Mouse (Mus musculus) layer of hippocampus, postnatal 36 days (tissue): Measurements from ENCODE around the gene Gm29423. TPM values are rescaled to one million over a fixed set of nuclear protein-coding genes. Genes with fewer than 3 reads are reported as not detected.
"Not testable (repeated sequence)": the region's sequence is repeated elsewhere in the genome, so short reads cannot be mapped to it uniquely, and the experiment has no call there.

Experiments
- DNase-seq, 2 experiments: peaks; one replicate each; pipeline ENCODE4 v3.0.0; 2022
- total RNA-seq, 2 experiments: library from RNA; stranded (reverse); gene quantifications; 2 replicates each; pipeline ENCODE4 v1.2.3; 2021

Gm29423 gene
- total RNA-seq: not detected

DNA sequence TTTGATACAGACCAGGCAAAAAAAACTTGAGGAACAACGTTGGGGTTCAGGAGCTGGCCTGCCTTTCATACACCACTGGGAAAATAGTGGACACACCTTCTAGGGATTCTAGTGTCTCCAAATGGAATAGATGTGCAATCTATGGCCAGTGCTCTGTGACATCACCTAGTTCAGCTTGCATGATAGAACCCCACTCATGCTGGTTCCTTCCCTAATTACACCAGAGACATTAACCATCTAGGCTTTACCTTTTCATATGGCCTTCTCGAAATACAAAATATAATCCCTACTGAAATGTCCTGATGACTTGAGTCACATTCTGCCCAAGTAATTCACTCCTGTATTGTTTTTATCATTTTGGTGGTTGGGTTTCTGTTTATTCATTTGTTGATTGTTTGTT is at the start of gene Gm29423, which contains the start of gene Gm29644:
Gene Gm29423, minus strand, starts transcription at position 101 of the 400 bp plus-strand sequence.
Gene Gm29644, minus strand, starts transcription at position 157 of the 400 bp plus-strand sequence.
- not testable (repeated sequence) for DNase-seq

DNA sequence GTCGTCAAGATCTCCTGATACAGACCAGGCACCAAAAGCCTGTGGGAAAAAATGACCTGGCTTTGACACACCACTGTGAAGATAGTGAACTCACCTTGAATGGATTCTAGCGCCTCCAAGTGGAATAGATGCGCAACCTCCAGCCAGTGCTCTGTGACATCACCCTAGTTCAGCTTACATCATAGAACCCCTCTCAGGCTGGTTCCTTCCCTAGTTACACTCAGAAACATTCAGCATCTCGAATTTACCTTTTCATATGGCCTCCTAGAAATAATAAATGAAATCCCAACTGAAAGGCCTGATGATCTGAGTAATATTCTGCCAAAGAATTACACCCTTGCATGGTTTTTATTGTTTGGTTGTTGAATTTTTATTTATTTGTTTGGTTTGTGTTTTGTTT is 29.5 kb downstream of the Gm29423 start, which contains the start of gene Gm21118:
Gene Gm21118, minus strand, starts transcription at position 101 of the 400 bp plus-strand sequence.
- DNase-seq: not testable (repeated sequence)

Other genes starting within 250 kb of the Gm29423 start
- not detected for gene Gm21118, start 29.6 kb downstream of the Gm29423 start, total RNA-seq
- gene Gm29644, start 56 bp upstream of the Gm29423 start, total RNA-seq: not detected
- gene Gm20888, start 138.6 kb upstream of the Gm29423 start, total RNA-seq: not detected